Mouse (Mus musculus) embryo, embryonic 11 days (tissue): ENCODE measurements around the gene Pdcd7.

ENCODE experiments used
- DNase-seq: peaks from one replicate; pipeline ENCODE4 v3.0.0-alpha.2; 2015

The Pdcd7 gene

DNA sequence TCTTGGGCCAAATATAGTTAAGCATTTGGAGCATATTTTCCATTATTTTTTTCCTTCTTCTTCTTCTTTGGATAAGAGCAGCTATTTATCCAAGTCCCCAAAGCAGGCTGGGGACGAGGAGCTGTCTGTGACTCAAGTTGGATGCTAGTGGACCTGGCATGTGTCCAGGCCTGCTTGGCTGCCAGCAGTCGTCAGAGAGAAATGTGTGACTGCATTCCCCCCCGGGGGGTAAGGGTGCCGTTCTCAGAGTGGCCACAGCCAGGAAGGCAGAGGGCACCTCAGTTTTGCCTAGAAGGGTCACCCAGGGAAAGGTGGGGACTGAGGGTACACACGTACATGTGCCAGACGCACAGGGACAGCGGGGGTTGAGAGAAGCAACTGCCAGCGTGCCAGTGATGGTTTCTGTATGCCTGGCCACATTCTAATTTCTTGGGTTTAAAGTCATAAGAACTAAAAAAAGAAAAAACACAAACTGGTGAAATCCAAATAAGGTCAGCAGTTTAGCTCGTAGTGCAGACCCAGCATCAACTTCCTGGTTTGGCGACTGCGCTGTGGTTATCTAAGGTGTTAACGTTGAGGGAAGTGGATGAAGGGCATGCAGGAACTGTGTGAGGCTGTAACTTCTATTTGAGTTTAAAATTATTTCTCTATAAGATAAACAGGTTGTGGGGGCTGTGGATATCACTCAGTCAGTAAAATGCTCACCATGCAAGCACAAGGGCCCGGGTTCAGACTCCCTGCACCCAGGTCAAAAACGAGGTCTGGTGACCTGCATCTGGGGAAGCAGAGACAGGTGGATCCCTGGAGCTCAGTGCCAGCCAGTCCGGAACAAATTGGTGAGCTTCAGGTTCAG lies 58.7 kb downstream of the Pdcd7 start:
- no peak for DNase-seq

DNA sequence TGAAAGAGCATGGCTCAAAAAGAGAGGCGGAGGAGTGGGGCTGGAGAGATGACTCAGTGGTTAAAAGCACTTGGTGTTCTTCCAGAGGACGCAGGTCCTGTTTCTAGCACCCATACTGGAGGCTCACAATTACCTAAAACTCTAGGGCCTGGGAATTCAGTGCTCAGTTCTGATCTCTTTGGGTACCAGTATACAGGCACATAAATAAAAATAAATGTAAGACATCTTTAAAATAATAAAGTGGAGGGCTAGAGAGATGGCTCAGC lies 59.2 kb downstream of the Pdcd7 start:
- no peak for DNase-seq

DNA sequence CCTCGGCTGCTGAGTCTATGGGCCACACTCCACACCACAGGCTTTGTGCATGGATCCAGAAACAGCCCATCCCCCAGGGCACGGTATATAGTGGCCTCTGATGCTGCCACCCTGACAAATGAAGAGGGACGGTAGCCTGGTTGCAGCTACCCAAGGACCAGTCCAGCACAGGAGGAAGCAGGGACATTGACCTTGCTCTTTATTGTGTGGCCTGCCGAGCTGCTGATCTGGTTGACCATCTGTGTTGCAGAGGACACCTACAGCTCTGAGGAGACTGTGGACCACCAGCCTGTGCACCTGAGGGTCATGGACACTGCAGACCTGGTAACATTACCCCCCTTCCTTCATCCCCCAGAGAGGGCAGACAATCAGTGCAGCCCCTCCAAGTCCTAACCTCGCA lies 61.4 kb downstream of the Pdcd7 start:
- no peak for DNase-seq

DNA sequence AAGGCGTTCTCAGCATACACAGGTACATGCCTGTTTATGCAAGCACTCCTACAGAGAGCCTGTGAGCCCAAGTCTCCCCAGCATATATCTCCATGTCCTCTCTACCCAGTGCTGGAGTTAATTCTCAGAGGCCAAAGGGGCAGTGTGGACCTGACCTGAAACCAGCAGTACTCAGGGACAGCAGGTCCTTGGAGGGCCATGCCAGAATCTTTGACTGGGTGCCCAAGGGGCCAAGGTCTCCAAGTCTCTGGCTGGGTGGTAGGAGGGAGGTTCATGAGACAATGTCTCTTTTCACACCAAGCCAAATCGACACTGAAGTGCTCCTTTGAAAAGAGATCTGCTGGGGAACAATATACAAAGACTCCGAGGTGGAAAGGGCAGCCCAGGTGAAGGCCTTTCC lies 62.0 kb downstream of the Pdcd7 start:
- DNase-seq, result no peak

DNA sequence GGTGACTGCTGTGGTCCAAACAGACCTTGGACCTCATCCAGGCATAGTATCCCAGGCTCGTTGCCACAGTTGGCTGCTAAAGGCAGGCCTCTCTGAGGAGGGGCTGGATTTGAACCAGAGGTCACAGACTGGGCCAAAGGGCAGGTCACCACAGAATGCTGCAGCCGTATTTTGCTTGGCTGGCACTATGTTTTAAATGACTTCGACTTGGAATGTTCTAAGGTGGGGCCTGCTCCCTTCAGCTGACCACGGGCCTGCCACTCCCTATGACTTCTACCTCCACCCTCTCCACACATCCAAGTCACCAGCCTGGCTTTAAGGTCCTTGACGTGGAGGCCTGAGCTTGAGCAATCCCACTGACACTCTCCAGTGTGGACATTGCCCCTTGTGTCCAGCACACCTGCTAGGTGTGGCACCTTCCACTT lies 63.0 kb downstream of the Pdcd7 start:
- DNase-seq, result no peak
